Mouse (Mus musculus): ENCODE data around the gene Tmem245. TPM values are rescaled to one million over a fixed set of nuclear protein-coding genes. Genes with fewer than 3 reads are reported as not detected.
"Not testable (repeated sequence)": the region's sequence is repeated elsewhere in the genome, so short reads cannot be mapped to it uniquely, and the experiment has no call there.

Tmem245 gene
- total RNA-seq, 4 experiments from 2014 or later, result 84.8 to 104 (median 93.0) TPM

DNA sequence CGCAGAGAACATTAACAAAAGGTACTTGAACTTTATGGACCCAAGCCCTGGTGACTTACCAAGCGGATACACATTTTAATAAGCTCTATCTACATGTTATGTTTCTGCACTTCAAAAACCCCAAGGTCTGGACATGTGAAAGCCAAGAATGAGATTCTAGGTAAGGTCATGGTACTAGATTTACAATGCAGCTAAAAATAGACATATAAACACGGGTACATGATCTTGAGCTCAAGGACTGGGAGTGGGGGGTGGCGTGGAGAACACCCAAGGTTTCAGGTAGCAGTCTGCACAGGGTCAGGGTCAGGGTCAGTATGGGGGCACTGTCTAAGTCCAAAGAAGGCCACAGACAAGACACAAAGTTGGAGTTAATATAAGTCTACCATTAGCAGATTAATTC, 16.9 kb downstream of the Tmem245 start:
- DNase-seq (ENCODE audit: low spot score), result no peak

DNA sequence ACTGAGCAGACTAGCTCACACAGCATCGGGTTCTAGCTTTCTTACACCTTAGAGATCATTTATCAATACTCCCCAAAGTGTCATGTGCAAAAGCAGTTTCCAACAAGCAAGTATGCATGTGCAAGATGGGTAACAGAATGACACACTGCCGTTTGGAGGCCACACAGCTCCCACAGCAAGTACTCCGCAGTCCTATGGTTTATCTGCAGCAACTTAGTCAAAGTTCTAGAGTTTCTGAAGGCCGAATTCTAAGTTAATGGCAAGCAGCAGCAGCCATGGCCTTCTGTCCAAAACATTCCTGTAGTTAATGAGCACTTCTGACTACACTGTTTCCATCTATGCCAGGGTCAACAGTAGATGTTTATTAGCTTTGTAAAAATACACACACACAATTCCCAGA, 20.3 kb downstream of the Tmem245 start:
- DNase-seq (ENCODE audit: low spot score), result no peak

DNA sequence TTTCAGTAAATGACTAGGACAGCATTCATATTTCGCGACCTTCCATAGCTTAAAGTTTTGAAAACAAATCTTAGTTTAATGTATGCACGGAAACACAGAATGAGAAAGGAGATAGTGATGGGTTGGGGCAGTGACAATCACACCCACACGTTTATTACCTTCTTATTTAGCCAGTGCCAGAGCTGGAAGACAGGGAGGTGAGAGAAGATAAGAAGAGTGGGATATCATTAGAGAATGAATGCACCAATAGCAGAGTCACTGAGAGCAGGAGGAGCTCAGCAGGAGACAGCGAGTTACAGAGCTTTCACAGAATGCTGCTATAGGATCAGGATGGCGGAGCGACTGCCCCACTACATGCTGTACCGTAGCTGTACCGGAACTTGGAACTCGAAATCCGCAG, 25.0 kb downstream of the Tmem245 start:
- DNase-seq (ENCODE audit: low spot score), result no peak

DNA sequence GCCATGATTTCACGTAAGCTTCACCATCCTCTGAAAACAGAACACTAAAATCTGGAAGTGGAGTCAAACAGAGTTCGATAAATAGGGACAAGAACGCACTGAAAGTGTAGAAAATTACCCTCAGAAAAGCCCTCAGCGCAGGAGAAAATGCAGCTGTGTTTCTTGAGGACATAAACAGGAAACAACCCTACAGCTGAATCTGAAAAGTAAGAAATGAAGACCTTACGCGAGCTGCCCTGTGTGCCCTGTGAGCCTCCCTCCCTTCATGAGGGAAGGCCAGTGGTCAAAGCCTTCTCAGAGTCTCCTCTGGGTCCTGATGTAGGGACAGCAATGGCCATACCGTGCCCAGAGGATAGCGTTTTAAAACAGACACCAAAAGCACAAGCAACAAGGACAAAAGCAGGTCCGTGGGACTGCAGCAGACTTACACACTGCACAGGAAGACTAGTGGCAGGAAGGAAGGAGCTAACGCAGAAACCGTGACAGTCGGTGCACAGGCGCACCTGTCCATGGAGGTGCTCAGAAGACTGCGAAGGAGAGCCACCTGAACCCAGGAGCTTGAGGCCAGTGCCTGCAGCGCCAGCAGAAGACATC, 31.4 kb downstream of the Tmem245 start:
- DNase-seq (ENCODE audit: low spot score), result no peak

DNA sequence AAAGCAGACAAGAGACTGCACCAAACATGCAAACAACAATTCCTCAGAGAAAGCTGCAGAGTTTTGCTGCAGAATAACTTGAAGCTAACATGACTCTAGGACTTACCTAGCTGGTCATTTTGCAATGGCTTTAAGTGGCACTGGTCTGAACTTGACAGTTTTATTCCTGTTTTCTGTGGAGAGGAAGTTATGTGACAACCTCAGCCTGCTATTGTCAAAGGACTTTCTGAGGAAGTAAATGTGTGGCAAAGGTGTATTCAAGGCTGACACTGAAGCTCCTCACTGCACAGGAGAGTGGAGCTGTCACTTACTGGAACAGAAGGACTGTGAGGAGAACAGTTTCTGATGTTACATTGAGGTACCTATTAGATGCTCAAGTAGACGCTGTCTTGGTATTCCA, 32.5 kb downstream of the Tmem245 start:
- DNase-seq (ENCODE audit: low spot score), result no peak

DNA sequence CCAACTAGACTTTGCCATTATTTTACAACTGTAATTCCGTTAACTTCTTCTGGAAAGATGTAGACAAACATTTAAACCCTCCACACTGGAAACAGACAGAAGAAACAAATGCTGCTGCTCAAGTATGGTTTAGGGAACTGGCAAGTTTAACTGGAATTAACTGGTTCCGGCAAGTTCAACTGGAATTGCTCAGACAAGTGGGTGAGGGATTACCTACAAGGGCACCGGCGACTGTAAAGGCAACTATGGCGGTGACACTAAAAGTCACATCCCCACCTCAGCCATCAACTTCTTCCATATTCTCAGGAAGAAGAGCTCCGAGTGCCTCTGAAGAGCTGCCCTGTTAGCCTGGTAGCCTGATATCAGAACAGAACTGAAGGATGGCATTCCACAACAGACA, 32.9 kb downstream of the Tmem245 start:
- DNase-seq (ENCODE audit: low spot score), result no peak

DNA sequence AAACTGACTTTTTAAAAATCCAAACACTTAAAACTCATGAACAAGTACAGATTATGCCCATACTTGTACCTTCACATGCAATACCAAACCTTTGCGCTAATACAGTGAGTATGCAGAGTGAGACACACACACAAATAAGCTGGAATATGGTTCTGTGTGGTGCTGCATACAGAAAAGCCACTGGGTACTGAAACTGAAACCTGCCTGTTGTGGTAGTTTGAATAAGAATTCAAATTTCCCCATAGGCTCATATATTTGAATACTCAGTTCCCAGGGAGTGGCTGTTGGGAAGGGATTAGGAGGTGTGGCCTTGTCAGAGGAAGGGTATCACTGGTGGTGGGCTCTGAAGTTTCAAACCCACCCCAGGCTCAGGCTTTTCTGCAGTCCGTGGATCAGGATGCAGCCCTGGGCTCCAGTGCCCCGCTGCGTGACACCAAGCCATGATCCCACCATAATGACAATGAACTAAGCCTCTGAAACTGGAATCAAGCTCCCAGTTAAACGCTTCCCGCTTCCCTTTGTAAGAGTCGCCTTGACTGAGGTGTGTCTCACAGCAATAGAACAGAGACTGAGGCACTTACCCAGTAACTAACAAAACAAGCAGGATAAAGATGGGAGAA, 34.7 kb downstream of the Tmem245 start:
- no peak for DNase-seq (ENCODE audit: low spot score)

DNA sequence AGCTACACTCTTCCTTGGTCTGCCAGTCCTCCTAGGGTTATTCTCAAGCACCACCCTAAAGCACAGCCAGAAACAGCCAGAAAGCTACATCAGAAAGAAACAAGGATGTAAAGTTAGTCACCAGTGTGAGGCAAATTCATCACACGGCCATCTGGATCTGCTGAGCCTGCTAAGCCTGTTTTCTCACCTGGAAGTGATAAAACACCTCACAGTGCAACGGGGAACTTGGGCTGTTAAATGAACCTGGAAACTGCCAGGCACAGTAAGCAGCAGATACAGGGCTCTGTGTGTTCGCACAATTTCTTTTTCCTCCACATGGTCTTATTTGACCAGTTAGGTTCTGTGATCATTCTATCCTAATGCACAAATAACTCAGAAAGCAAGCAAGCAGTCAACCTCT, 37.7 kb downstream of the Tmem245 start:
- no peak for DNase-seq (ENCODE audit: low spot score)

DNA sequence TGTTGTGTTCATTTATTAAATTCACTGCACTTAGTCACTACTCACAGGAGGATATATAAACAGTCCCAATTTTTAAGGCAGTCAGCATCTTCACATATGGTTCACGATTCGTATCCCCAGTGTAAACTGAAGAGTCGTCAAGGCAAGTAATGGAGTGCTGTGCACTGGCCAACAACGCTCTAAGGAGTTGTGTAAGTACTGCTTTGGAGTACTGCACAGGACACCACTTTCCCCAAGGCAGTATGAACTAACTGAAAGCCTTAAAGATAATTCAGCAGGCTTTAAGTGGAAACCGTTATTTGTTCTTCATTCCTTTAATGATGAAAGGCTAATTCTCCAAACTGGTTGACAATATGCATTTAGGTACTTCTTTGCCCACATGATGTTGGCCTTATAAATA, 39.6 kb downstream of the Tmem245 start:
- no peak for DNase-seq (ENCODE audit: low spot score)

DNA sequence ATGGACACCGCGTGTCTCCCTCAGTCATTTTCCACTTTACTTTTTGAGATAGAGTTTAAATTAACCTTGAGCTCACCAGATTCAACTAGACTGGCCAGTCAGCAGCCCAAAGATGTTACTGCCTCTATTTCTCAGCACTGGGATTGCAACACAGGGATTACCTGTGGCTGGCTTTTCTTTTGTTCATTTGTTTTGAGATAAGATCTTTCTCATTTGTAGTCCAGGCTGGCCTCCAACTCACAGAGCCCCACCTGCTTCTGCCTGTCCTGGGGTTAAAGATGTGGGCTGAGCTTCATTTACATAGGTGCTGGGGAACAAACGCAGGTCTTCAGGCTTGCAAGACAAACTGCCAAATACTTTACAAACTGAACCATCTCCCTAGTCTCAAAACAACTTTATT, 40.3 kb downstream of the Tmem245 start:
- DNase-seq (ENCODE audit: low spot score), result no peak

DNA sequence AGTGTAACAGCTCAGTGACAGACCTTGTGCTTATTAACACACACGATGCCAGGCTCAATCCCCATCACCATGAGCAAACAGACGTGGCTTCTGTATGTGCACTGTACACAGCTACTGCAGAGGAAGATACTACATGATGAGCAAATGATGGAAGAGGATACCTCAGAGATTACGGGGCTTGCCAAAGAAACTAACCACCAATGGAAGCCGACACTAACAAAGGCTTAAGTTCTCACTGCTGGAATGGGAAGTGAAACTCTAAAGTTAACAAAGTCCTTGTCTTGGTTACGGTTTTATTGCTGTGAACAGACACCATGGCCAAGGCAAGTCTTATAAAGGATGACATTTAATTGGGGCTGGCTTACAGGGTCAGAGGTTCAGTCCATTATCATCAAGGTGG, 41.7 kb downstream of the Tmem245 start:
- DNase-seq (ENCODE audit: low spot score), result no peak

DNA sequence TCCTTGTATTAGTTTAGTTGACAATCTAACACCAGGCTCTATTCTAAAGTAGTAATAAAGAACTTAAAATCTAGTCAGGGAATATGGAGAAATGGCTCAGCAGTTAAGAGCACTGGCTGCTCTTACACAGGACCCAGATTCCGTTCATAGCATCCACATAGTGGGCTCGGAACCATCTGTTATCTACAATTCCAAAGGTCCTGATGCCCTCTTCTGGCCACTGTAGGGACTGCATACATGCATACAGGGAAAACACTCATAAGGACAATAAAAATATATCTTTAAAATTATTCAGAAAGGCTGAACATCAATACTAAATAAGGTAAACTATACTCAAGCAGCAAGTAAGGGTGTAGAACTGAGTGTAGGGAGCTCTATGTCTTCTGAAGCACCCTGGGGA, 45.6 kb downstream of the Tmem245 start:
- no peak for DNase-seq (ENCODE audit: low spot score)

DNA sequence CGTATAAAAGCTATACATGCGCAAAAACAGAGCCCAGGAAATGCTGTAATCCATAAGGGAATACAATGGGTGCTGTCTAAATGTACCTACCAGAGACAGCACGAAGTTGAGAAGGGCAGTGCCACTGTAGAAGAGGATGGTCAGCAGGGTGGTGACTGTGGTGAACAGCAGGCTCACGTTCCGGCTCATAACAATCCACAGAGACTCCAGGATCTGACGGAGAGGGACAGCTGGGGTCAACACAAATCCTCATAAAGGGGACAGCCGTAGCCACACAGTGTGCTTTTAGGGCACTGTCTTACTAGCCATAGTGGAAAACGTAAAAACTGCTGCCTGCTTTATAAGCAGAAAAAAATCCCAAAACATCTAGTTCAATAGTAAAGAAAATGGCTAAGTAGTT, 48.0 kb downstream of the Tmem245 start:
- no peak for DNase-seq (ENCODE audit: low spot score)

DNA sequence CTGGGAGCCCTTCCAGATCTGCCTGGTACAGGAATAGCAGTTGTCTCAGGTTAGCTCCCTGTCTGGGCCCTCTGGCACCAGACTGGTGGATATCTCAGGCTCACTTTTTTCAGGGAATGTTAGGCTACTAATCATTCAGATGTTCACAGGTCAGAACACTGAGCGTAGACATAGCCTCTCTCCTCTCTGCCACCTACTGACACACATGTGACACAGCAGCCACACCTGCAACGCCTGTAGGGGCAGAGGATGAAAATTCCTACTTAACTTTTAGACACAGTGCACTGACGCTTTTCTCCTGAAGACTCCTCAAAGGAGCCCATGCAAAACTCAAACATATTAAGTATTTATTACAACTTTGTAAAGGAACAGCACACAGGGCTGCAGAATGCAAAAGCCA, 49.7 kb downstream of the Tmem245 start:
- DNase-seq (ENCODE audit: low spot score), result no peak

DNA sequence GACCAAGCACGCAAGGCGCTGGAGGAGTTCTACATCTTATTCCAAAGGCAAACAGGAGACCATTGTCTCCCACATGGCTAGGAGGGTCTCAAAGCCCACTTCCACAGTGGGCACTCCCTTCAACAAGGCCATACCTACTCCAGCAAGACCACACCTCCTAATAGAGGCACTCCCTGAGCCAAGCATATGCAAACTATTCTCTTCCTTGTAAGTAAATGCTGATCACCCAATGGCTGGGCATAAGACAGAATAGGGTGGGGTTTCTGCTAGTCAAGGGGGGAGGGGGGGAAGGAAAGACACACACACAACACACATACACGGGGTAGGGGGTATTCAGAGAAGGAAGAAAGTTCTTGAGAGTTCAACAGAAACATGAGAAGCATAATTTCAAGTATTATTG, 53.0 kb downstream of the Tmem245 start:
- DNase-seq (ENCODE audit: low spot score), result no peak

DNA sequence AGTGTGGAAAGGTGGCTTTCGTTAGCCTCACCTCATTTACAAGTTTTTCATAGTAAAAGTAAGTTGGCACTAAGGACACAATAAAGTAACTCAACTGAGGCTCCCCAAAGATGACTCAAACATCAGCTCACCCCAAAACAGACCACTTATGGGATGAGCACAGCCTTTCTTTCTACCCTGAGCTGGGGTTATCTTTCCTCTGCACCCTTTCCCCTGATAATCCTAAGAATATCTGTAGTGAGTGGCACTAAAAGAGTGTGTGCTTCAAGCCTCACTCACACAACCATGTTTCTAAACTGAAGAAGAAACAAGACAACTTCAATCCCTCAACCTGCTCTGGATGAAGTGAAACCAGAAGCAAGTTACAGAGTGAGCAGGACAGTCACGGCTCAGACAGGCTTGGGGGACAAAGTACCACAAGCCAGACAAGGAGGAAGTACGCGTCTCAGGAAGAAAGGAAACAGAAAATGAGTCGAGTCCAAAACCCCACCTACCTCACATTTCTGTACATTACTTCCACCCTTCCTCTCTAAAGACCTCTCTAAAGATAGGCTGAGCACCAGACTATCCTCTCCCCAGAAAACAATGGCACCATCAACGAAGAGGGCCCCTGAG, 54.6 kb downstream of the Tmem245 start:
- DNase-seq (ENCODE audit: low spot score), result no peak

DNA sequence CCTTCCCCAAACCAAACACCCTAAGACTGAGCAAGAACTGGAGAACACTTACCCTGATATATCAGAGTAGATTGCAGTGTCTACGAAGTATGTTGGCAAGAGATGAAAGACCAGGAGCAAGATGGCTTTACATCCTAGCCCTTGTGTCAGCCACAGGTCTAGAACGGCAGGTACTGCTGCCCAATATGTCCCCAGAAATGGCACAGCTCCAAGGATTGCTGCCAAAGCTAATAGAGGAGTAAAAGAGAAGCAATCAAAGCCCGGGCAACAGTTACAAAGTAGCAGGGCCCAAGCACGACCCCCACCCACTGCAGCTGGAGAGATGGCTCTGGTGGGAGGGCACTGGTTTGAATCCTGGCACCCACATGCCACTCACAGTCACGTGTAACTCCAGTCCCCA, 58.8 kb downstream of the Tmem245 start:
- DNase-seq (ENCODE audit: low spot score), result no peak

DNA sequence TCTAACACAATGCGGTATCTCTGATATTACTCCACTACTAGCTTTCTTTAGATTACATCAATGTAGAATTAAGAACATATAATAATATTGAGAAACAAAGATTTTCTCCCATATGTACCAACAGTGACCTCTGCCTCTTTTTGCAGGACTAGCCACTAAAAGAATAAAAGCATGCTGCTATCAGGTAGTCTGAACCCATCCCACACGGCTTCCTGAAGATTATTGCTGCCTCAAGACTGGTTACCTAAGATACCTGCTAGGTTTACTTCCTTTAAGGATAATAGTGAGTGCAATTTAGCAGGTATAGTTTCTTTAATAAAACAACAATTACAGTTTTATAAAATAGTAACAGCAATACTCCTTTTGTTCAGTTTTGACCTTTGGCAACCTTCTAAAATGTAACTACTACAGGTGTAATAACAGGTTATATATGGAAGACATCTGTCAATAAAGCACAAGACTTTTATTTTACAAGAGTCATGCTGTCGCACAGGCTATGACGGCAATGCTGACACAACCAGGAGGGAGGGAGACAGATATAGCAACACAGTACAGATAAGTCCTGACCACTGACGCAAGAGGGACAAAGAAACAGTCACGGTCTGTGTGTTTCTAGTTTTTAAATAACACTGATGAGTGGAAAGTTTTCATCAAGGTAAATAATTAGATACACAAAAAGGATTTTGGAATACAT, 60.8 kb downstream of the Tmem245 start:
- DNase-seq (ENCODE audit: low spot score), result peak; percentile 16

DNA sequence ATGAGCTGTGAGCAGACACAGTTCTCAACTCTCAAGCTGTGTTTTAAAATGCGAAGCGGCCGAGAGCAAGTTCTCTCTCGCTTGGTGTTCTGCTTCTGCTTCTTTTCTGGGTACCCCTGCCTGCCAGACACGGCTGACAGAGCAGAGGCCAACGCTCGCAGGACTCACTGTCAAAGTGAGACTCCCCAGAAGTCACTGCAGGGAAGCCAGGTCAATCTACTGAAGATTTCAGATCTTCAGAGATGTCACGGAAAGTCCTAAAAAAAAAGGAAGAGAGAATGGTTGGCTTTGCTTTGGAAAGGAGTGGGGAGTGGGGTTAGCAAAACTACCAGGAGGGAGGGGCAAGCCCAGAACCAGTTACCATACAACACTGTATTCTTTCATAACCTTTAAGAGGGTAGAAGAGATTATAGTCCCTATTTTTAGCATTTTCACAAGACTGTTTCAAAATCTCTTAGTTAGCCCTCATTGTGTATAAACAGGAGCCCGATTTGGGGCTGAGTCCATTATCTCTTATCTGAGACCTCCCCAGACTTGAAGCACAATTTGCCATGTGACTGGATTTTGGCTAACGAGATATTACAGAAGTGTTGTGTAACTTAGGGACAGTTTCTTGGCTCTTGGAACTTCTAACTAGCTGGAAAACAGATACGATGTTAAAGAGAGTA, 67.1 kb downstream of the Tmem245 start:
- peak; percentile 56 for DNase-seq (ENCODE audit: low spot score)

DNA sequence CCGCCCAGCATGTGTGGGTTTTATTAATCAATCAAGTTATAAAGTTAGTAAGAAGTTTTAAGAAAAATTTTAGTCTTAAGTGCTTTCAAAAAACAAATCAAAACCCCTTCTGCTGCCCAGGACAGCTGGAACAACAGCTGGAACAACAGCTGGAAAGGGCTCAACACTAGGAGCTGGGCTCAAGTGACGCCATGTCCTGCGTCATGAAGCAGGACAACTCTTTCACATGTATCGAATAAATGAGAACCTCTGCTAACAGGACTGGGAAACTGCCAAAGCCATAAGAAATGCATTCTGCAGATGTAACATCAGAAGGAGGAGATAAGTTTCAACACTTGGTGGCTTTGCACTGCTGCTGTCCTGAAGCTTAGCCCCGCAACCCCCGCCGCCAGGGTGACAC, 68.3 kb downstream of the Tmem245 start:
- DNase-seq (ENCODE audit: low spot score), result no peak

DNA sequence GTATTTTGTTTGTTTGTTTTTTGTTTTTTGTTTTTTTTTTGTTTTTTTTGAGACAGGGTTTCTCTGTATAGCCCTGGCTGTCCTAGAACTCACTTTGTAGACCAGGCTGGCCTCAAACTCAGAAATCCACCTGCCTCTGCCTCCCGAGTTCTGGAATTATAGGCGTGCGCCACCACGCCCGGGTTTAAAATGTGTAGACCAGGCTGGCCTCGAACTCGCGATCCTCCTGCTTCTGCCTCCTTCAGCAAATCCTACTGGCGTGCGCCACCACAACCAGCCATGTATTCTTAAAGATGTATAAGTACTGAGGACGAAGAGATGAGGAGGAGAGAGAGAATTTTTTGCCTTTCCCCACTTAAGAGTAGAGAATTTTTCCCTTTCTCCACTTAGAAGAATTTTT, 76.7 kb downstream of the Tmem245 start:
- DNase-seq (ENCODE audit: low spot score), result not testable (repeated sequence)

DNA sequence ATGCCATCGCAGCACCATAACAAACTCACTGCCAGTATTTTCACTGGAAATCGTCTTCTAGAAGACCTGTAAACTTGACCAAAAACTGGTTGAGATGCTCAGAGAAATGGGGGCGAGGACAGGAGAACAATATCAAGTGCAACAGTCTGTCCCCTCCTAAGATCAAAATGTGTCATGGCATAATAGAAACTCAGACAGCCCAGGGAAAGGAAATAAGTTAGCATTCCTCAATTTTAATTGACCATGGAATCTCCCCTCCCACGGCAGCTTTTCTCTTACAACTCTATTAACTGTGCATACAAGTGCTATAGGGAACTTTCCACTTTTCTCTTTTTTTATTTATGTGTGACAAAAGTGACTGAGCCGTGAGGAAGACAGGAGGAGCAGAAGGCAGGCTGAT, 79.5 kb downstream of the Tmem245 start:
- no peak for DNase-seq (ENCODE audit: low spot score)
